Mouse (Mus musculus) bone marrow, adult 2 months (tissue): Measurements from ENCODE around the gene Slc9a3r2. TPM values are rescaled to one million over a fixed set of nuclear protein-coding genes. Genes with fewer than 3 reads are reported as not detected.

Experiments
- H3K27ac ChIP-seq: fragments of 200-500 bp; 2 replicates; pipeline ENCODE4 v1.5.1; 2012; ENCODE audit warnings: low read depth, mild to moderate bottlenecking, control low read depth, inconsistent platforms, low read length; ENCODE audit not compliant: control insufficient read depth, poor library complexity, insufficient read depth
- H3K4me1 ChIP-seq: fragments of 200-500 bp; 2 replicates; pipeline ENCODE4 v1.6.1; 2011; ENCODE audit warnings: low read length; ENCODE audit not compliant: control insufficient read depth, insufficient read depth
- H3K4me3 ChIP-seq: fragments of 200-500 bp; replicated peaks from 2 replicates; pipeline ENCODE3; 2011; ENCODE audit warnings: mild to moderate bottlenecking, low read depth, low read length, control low read depth; ENCODE audit not compliant: control insufficient read depth
- CTCF ChIP-seq: fragments of 200-500 bp; IDR thresholded peaks from 2 replicates; pipeline ENCODE4 v1.5.1; 2011; ENCODE audit warnings: low read length, control low read depth; ENCODE audit not compliant: control insufficient read depth, insufficient read depth
- POLR2A ChIP-seq: fragments of 200-500 bp; IDR thresholded peaks from 2 replicates; pipeline ENCODE4 v1.6.1; 2011; ENCODE audit warnings: low read depth, mild to moderate bottlenecking, control low read depth, low read length, borderline replicate concordance; ENCODE audit not compliant: control insufficient read depth
- WGBS: fragments of 180-500 bp; shearing (Covaris S2); methylation state at CpG from one replicate; pipeline ENCODE4 v1.1.7; 2018; 5-methylcytosine and 5-hydroxymethylcytosine counted together
- polyA plus RNA-seq: library from polyadenylated mRNA; stranded (reverse); fragments of >200 nt; gene quantifications from 2 replicates; pipeline ENCODE4 v1.2.4, GENCODE M21; 2011; ENCODE audit warnings: low replicate concordance; ENCODE audit not compliant: missing spikeins, insufficient read depth, insufficient read length

Gene Slc9a3r2
- polyA plus RNA-seq, 1 experiment: 5.2 TPM

DNA sequence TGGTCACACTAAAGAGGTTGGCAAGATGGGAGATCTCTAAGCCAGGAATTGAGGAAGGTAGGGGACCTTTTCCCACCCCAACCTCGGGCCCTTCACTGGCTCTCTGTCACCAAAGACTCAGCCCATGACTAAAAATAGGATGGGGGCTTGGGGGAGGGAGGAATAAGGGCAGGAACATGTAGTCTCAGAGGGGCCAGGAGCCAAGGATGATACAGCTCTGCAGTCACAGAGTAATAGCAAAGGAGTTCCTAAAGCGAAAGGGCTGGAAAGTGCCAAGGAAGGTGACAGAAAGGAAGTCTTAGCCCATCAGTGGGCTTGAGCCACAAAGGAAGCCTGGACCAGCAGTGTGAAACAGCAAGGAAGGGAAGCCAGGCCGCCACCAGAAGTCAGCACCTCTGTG is 1.7 kb upstream of the Slc9a3r2 start:
- Histone ChIP-seq H3K4me3 (no peak overlapping the region), H3K27ac (no peak overlapping the region), H3K4me1 (no peaks in the 10 kb centered on the region; the same call in 1 of the 2 replicates)
- 21% methylated on average over 3 of the region's 3 CpGs for WGBS
- TF ChIP-seq CTCF (no peak), POLR2A (no peak)

DNA sequence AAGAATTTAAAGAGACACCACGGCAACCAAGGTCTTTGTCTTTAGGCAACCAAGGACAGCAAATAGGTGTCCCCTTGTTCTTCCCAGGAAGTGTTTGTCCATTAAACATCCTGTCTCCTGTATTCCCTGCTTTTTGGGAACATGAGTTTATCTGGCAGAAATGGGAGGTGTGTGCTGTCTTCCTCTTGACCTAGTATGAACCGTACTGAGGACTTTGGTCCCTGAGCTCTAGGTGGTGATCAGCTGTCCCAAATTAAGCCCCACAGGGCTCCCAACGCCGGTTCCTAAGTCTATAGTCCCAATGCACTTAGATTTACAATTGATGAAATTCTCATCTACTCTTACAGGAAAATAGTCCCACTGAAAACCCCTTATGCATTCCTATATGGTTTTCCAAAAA is 639 bp upstream of the Slc9a3r2 start:
- Histone ChIP-seq H3K4me3 (no peak overlapping the region), H3K27ac (no peak overlapping the region), H3K4me1 (no peaks in the 10 kb centered on the region; the same call in 1 of the 2 replicates)
- WGBS: 78% methylated on average over 4 of the region's 4 CpGs
- TF ChIP-seq CTCF (no peak), POLR2A (no peak)

DNA sequence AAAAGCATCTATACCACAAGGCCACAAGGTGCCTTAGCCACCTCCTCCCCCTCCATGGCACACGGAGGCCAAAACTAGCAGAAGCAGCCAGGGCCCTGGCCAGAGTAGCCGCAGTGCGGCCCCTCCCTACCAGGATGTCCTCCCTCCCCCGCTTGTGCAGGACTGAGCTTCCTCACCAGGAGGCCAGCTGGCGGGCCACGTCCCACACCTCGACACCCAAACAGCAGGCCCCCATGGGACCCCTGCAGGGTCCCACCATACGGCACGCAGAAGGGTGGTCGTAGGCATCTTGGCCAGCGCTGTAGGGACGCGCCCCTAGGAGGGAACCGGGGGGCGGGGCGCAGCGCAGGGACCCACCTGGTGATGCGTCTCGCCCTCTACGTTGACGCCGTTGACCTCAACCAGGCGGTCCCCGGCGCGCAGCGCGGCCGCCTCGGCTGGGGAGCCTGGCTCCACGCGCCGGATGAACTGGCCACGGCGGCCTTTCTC is 502 bp downstream of the Slc9a3r2 start:
- H3K27ac ChIP-seq: peak overlapping the region; percentile 58
- H3K4me1 ChIP-seq: no peaks in the 10 kb centered on the region; the same call in 1 of the 2 replicates
- WGBS: 2% methylated on average over 35 of the region's 35 CpGs
- peak overlapping the region; percentile 48 for H3K4me3 ChIP-seq
- TF ChIP-seq CTCF (no peak), POLR2A (no peak)

DNA sequence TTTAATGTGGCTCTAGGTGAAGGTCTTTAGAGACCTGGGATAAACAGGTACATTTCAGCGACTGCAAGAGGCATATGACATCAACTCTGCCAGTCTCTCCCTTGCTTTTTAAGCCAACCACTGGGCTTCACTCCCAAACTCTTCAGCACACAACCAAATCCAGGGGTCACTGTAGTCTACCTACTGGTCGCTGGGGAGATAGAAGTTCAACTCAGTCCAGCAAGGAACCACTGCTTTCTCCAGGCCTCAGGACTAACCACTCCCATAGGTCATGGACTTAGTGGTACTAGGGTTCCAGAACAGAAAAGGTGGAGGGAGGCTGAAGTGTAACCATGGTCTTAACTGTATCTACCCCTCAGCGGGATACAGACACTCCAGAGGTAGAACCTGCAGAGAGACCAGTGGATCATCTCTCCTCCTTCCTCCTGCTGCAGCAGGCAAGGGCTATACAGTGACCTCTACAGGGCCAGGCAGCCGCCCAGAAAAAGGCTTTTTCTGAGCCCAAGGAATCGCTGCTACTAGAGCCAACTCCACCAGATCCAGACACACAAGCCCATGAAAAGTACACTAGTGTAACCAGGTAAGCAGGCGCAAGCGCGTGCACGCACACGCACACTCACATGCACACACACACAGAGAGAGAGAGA is 1.3 kb downstream of the Slc9a3r2 start:
- TF ChIP-seq CTCF (no peak), POLR2A (no peak)
- Histone ChIP-seq H3K27ac (no peak overlapping the region), H3K4me3 (no peak overlapping the region), H3K4me1 (no peaks in the 10 kb centered on the region; the same call in 1 of the 2 replicates)
- 79% methylated on average over 10 of the region's 10 CpGs for WGBS

DNA sequence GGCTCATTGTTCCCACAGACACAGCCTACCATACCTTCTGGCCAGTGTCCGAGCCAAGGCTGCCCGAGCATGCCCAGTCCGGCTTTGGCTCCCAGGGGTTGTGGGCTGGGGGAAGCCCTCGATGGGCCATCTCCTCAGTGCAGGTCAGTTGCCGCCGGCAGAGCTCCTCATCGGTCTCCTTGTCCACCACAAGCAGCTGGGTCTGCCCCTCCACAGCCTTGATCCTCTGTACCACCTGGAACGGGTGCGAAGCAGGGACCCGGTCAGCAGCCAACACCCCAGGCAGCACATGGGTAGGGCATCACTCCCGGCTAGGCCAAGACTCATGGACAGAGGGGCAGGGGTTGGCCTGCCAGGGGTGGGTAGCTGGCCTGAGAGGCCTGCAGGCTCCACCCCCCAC is 2.6 kb downstream of the Slc9a3r2 start:
- Histone ChIP-seq H3K4me1 (no peaks in the 10 kb centered on the region; the same call in 1 of the 2 replicates), H3K4me3 (no peak overlapping the region), H3K27ac (no peak overlapping the region)
- WGBS: 83% methylated on average over 11 of the region's 11 CpGs
- no peak for TF ChIP-seq CTCF

DNA sequence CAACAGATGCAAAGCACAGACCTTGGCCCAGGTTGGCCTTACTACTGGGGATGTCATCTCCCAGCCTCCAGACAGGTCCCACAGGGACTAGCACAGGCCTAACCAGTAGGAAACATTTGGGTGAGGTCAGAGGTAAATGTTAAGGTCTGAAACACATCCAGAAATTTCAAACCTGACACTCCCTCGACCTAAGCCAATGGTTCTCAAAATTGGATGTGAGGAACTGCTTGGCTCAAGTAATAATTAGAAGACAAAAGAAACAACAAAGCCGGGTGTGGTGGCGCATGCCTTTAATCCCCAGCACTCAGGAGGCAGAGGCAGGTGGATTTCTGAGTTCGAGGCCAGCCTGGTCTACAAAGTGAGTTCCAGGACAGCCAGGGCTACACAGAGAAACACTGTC is 3.7 kb downstream of the Slc9a3r2 start:
- Histone ChIP-seq H3K4me3 (no peak overlapping the region), H3K27ac (no peak overlapping the region), H3K4me1 (no peaks in the 10 kb centered on the region; the same call in 1 of the 2 replicates)
- no peak for TF ChIP-seq POLR2A
- TF ChIP-seq CTCF: no peak
- 79% methylated on average over 4 of the region's 4 CpGs for WGBS

DNA sequence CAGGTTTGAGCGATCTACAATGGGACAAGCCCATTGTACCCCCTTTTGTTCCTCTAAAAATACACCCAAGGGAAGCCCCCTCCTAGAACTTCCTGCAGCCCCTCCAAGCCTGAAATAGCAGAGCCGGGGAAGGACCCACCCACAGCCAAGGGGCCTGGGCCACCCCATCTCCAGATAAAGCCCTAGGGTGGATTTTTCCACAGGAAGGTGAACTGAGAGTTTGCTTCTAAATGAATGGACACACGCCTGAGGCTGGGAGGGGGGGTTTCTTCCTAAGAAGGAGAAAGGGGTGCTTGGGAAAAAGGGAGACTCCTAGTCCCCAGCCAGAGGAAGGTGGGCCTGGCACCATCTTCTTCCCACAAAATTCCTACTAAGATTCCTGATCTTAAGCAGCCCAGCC is 4.2 kb downstream of the Slc9a3r2 start:
- no peak overlapping the region for H3K4me3 ChIP-seq
- no peak overlapping the region for H3K27ac ChIP-seq
- H3K4me1 ChIP-seq: no peaks in the 10 kb centered on the region; the same call in 1 of the 2 replicates
- TF ChIP-seq POLR2A: no peak
- TF ChIP-seq CTCF: no peak
- WGBS: 73% methylated on average over 3 of the region's 3 CpGs

DNA sequence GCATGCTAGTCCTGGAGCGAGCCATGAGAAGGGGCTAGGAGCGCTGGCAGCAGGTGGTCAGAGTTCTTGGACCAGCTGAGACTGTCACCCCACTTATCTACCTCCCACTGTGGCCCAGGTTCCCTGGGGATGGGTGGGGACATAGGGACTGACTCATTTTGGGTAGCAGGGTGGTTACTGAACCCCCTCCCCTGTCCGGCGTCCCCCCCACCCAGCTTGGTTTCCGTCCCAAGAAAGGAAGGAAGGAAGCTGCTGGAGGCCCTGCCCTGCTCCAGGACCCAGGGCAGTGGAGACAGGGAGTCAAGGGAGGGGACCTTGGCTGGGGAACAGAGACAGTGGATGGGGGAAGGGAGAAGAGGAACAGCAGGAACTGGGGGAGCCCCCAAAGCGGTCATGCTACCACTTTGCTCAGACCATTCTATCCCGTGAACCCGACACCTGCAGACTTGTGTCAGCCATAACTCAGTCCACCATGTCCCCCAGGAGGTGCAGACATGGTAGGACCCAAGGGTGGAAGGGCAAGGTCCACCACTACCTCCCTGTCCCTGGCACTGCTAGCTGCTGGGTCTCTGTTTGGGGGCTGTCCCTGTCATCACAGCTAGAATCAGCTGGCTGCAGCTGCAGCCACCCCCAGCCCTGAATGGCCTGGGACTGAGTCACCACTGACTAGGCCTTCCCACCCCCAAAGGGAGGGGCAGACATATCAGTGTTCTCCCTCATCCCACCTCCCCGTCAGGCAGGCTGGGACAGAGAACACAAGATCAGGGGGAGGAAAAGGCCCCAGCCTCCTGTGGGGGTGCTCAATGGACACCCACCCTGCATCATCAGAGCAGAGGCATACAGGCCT is 5.0 kb downstream of the Slc9a3r2 start:
- H3K27ac ChIP-seq: no peak overlapping the region; the same call in 1 of the 2 replicates
- 63% methylated on average over 9 of the region's 9 CpGs for WGBS
- H3K4me1 ChIP-seq: no peaks in the 10 kb centered on the region; the same call in 1 of the 2 replicates
- H3K4me3 ChIP-seq: no peak overlapping the region
- no peak for TF ChIP-seq CTCF
- TF ChIP-seq POLR2A: no peak
